In genomic region chr12:32999778-33000177, GRCm38 (mm10) we compare ENCODE assay signal across 6 mouse cellular contexts. TPM values are rescaled to one million over a fixed set of nuclear protein-coding genes. Genes with fewer than 3 reads are reported as not detected.
DNase-seq lines count a peak whose midpoint lies in the region; ATAC-seq and TF ChIP-seq lines count a peak whose summit lies in the region.
"Not testable (repeated sequence)": the region's sequence is repeated elsewhere in the genome, so short reads cannot be mapped to it uniquely, and the experiment has no call there.

No protein-coding gene starts in this region.

- H3K4me3 ChIP-seq in forebrain, embryonic 10.5 days; spleen, adult 2 months (ENCODE audit: extremely low read depth, insufficient read depth, insufficient read length): not testable (repeated sequence)

- 42% methylated on average over 3 of the region's 3 CpGs for WGBS in forebrain, embryonic 10.5 days
- whole genome bisulfite sequencing in spleen, adult 2 months: 32% methylated on average over 3 of the region's 3 CpGs

- peaks cover 10% of the 10 kb centered on the region; the same call in 1 of the 2 replicates for H3K4me1 ChIP-seq in forebrain, embryonic 10.5 days
- peaks cover 26% of the 10 kb centered on the region for H3K4me1 ChIP-seq in spleen, adult 2 months (ENCODE audit: control insufficient read depth, insufficient read depth, insufficient read length)

- peak; percentile 12 for DNase-seq in forebrain, embryonic 10.5 days (ENCODE audit: extremely low spot score, low spot score)
- DNase-seq in spleen, adult 2 months (ENCODE audit: low read depth in 1 of 2, low spot score in 2 of 2): not testable (repeated sequence)
- peak; percentile 68 for DNase-seq in thymus, postnatal 0 days (ENCODE audit: low spot score)
- DNase-seq in thymus, postnatal 36 days: peak; percentile 43 to 58

- TF ChIP-seq CTCF in spleen, adult 2 months (IDR thresholded peaks at IDR 0.05; ENCODE audit: extremely low read depth, insufficient read depth, insufficient read length, insufficient replicate concordance): not testable (repeated sequence)

- ATAC-seq in CD4-positive, CD25-positive, alpha-beta regulatory T cell, adult 4 months: peak; percentile 72
- peak; percentile 52 for ATAC-seq in inflammation-experienced regulatory T-cells, adult 6 months

- H3K27ac ChIP-seq in forebrain, embryonic 10.5 days: not testable (repeated sequence)
- peak overlapping the region; percentile 66; the same call in 1 of the 2 replicates for H3K27ac ChIP-seq in spleen, adult 2 months (ENCODE audit: insufficient read depth, low read length)

- H3K27me3 ChIP-seq in forebrain, embryonic 10.5 days (ENCODE audit: poor library complexity, severe bottlenecking); spleen, adult 2 months (ENCODE audit: control insufficient read depth, insufficient read depth, low read length): not testable (repeated sequence)

- H3K36me3 ChIP-seq in forebrain, embryonic 10.5 days (replicated peaks); spleen, adult 2 months (ENCODE audit: control insufficient read depth, insufficient read depth, low read length): not testable (repeated sequence)

- not testable (repeated sequence) for H3K9me3 ChIP-seq in forebrain, embryonic 10.5 days

- not testable (repeated sequence) for TF ChIP-seq POLR2A in spleen, adult 2 months (IDR thresholded peaks at IDR 0.05; ENCODE audit: low read depth, low read length)

RNA-seq across cellular contexts. Expression of gene Sypl, which starts 46.1 kb away (rescaled TPM):
- 10 to 100 TPM; 69.7 to 85.3 TPM for polyA plus RNA-seq in CD4-positive, CD25-positive, alpha-beta regulatory T cell, adult 4 months (2017; shearing (Covaris generic))
- polyA plus RNA-seq in forebrain, embryonic 10.5 days (2016; fragmentation: Nextera tagmentation; extraction: Ambion mirVana): 48.6 and 52.0 TPM in 2 replicates
- polyA plus RNA-seq in inflammation-experienced regulatory T-cells, adult 6 months (2017; shearing (Covaris generic)): 100 to 1,000 TPM in 2 of 3 experiments, 10 to 100 TPM in 1; 64.6 to 105 (median 104) TPM
- 25.7 and 36.9 TPM in 2 replicates for polyA plus RNA-seq in spleen, adult 2 months (2012; rRNA removed)
- polyA plus RNA-seq in thymus, postnatal 0 days (2015; fragmentation: Nextera tagmentation; extraction: Ambion mirVana): 109 and 111 TPM in 2 replicates
